Mouse (Mus musculus) kidney, embryonic 16.5 days (tissue): ENCODE measurements around the gene Gmppa. TPM values are rescaled to one million over a fixed set of nuclear protein-coding genes. Genes with fewer than 3 reads are reported as not detected.
A peak's percentile ranks its signal among the peaks of the same experiment; 100 is the strongest.

Experiments used
- ATAC-seq: fragments of 200-750 bp; cut with Nextera tagmentation; 2 replicates; pipeline ENCODE4 v1.8.0; 2017; ENCODE audit warnings: moderate TSS enrichment; ENCODE audit not compliant: low FRiP score, low TSS enrichment
- H3K27ac ChIP-seq: fragments of 300-500 bp; sonication (generic); 2 replicates; pipeline ENCODE4 v1.5.1; 2014; ENCODE audit warnings: low read length
- H3K27me3 ChIP-seq: fragments of 300-500 bp; sonication (generic); 2 replicates; pipeline ENCODE4 v1.6.1; 2014; ENCODE audit warnings: low read length, control low read depth, mixed read lengths; ENCODE audit not compliant: insufficient read depth
- H3K36me3 ChIP-seq: fragments of 300-500 bp; sonication (generic); 2 replicates; pipeline ENCODE4 v1.6.1; 2014; ENCODE audit warnings: low read length, control low read depth, mixed read lengths; ENCODE audit not compliant: insufficient read depth
- H3K4me1 ChIP-seq: fragments of 300-500 bp; sonication (generic); 2 replicates; pipeline ENCODE4 v1.6.1; 2014; ENCODE audit warnings: low read length, control low read depth, mixed read lengths; ENCODE audit not compliant: insufficient read depth
- H3K4me2 ChIP-seq: fragments of 300-500 bp; sonication (generic); replicated peaks from 2 replicates; pipeline ENCODE4 v1.6.1; 2014; ENCODE audit warnings: low read depth, low read length
- H3K4me3 ChIP-seq: fragments of 300-500 bp; sonication (generic); 2 replicates; pipeline ENCODE4 v1.5.1; 2014; ENCODE audit warnings: mild to moderate bottlenecking, low read length
- H3K9ac ChIP-seq: fragments of 300-500 bp; sonication (generic); replicated peaks from 2 replicates; pipeline ENCODE4 v1.6.1; 2014; ENCODE audit warnings: low read length
- H3K9me3 ChIP-seq: fragments of 300-500 bp; sonication (generic); 2 replicates; pipeline ENCODE4 v1.6.1; 2016; ENCODE audit warnings: low read length, control low read depth
- WGBS: fragments of 180-500 bp; shearing (Covaris S2); extraction: QIAGEN DNeasy Blood & Tissue Kit; methylation state at CpG from one replicate; pipeline ENCODE4 v1.1.7; 2014; 5-methylcytosine and 5-hydroxymethylcytosine counted together
- polyA plus RNA-seq: library from polyadenylated mRNA; unstranded; fragments of >200 nt; fragmentation: Nextera tagmentation; extraction: Ambion mirVana; gene quantifications from 2 replicates; pipeline ENCODE4 v1.2.1, GENCODE M21; 2015

The Gmppa gene
- polyA plus RNA-seq, 1 experiment from 2014 or later = 91.6 TPM

DNA sequence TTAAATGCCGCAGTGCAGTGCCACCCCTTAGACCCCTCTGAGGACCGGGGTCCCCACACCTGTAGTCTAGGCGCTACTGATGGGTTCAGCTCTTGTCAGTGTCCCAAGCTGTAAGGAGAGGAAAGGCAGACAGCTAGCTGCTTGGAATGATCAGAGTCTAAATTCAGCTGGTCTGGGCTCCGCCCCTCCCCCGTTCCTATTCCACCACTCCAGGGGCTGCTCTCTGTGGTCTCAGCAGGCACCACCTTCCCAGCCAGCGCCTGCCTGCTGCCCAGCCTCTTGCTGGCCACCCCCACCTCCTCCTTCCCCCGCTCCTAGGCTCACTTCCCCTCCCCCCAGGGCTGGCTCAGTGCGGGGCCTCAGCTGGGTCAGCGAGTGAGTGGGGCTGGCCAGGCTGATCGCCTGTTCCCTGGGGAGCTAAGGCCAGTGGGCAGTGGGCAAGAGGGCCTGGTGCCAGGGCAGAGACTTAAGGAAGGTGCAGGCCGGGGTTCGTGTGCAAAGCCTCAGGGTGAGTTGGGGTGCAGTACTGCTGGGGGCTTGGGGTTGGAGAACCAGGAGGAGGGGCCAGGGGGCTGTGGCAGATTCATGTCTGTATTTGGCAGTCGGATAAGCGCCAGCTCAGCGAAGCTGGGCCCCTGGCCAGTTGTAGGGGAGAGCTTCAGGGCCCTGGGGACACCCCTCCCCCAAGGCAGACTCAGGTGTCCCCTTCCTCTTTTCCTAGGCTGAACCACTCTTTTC is 35.8 kb upstream of the Gmppa start:
- peak; percentile 94 for ATAC-seq
- peak overlapping the region; percentile 93 for H3K27ac ChIP-seq
- peak overlapping the region; percentile 40 for H3K4me3 ChIP-seq
- no peaks in the 10 kb centered on the region for H3K9me3 ChIP-seq
- H3K4me2 ChIP-seq = peak overlapping the region; percentile 57
- H3K4me1 ChIP-seq = peaks cover 32% of the 10 kb centered on the region
- 8% methylated on average over 15 of the region's 15 CpGs for WGBS
- H3K27me3 ChIP-seq = no peaks in the 10 kb centered on the region
- peak overlapping the region; percentile 63 for H3K9ac ChIP-seq
- H3K36me3 ChIP-seq = peaks cover 45% of the 10 kb centered on the region

DNA sequence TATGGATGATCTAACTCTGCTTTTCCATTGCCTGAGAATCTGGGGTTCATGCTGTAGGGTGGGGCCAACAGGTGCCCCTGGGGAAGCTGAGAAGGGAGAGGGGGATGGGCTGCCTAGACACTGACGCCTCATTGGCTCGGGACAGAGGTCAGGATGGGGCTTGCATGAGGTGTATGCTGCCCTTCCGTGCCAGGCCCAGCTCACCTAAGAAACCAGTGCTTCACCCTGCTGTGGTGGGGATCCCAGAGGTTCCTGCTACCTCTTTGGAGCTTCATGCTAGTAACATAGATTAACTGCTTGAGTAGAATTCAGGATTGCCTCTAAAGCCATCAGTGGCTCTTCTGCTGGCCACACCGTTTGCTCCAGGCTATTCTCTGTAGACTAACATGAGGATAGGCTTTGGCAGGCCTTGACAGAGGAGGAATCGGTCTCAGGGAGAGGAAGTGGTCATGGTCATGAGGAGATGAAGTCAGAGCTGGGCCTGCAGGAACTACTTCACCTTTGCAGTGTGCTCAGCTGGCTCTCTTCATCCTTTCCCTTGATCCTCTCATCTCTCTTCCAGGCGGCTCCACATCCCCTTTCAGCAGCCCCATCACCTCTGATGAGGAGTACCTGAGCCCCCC is 35.1 kb upstream of the Gmppa start:
- Histone ChIP-seq H3K27me3 (no peaks in the 10 kb centered on the region), H3K9me3 (no peaks in the 10 kb centered on the region), H3K27ac (peak overlapping the region; percentile 93), H3K9ac (peak overlapping the region; percentile 63), H3K4me1 (peaks cover 32% of the 10 kb centered on the region), H3K4me2 (peak overlapping the region; percentile 57), H3K4me3 (peak overlapping the region; percentile 40), H3K36me3 (peaks cover 50% of the 10 kb centered on the region)
- peak; percentile 11; the same call in 1 of the 2 replicates for ATAC-seq
- 32% methylated on average over 6 of the region's 6 CpGs for WGBS

DNA sequence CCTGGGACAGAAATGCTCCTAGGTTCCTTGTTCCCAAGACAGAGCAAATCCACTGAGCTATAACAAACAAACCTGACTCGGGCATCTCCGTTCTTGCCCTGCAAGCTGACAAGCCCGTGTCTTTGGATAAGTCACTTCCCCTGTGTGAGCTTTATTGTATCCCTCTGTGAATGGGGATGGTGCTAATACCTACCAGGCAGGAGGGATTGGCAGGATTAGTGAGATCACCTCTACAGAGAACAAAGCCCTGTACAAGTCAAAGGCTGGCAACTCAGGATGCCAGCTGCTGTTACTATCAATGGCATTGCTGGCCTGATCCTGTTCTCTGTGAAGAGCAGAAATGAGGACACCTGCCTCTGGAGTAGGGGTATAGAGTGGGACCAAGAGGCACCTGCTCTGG is 30.2 kb upstream of the Gmppa start:
- H3K36me3 ChIP-seq = peaks cover 63% of the 10 kb centered on the region

DNA sequence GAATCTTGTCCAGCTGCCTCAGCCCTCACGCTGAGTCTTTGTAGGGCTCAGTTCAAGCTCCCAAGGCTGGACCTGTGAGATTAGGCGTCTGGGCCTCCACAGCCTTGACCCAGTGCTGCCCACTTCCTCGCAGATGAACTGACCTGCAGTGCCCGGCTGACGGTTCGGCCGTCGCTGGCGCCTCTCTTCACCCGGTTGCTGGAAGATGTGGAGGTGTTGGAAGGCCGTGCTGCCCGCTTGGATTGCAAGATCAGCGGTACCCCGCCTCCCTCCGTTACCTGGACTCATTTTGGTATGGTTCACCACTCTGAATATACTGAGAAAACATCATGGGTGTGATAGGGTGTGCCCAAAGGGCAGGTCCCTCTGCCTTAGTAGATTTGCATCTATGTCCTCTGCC is 29.6 kb upstream of the Gmppa start:
- Histone ChIP-seq H3K9ac (no peak overlapping the region), H3K36me3 (peaks cover 62% of the 10 kb centered on the region), H3K27ac (no peak overlapping the region), H3K27me3 (no peaks in the 10 kb centered on the region), H3K4me3 (no peak overlapping the region), H3K4me2 (no peak overlapping the region), H3K9me3 (no peaks in the 10 kb centered on the region), H3K4me1 (0 out of 2 replicates have a peak, but pooled peaks cover 2% of the 10 kb centered on the region)
- WGBS = 91% methylated on average over 15 of the region's 15 CpGs
- no peak for ATAC-seq

More for the DNA sequence above, 30.2 kb upstream of the Gmppa start:
- no peak for ATAC-seq
- H3K4me1 ChIP-seq = peaks cover 8% of the 10 kb centered on the region
- H3K27ac ChIP-seq = no peak overlapping the region
- no peaks in the 10 kb centered on the region for H3K9me3 ChIP-seq
- H3K27me3 ChIP-seq = no peaks in the 10 kb centered on the region
- H3K4me3 ChIP-seq = no peak overlapping the region
- no peak overlapping the region for H3K4me2 ChIP-seq
- WGBS = 88% methylated on average over 3 of the region's 3 CpGs
- H3K9ac ChIP-seq = no peak overlapping the region

DNA sequence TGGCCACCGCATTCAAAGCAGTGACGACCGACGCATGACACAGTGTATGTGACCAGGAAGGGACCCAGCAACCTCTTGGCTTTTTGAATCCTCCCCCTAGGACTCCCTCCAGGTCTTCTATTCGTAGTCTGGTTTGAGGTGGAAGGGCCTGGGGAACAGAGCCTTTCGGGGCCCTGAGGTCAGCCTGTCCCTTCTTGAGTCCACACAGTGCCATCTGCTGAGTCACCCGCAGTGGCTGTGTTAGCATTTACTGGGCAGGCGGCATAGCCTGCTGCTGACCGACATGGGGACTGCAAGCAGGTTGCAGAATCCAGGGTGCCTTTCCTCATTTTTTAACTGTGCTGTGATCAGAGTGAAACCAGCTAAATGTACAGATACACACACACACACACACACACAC is 28.7 kb upstream of the Gmppa start:
- Histone ChIP-seq H3K36me3 (peaks cover 59% of the 10 kb centered on the region), H3K27ac (no peak overlapping the region), H3K4me3 (no peak overlapping the region), H3K9me3 (no peaks in the 10 kb centered on the region), H3K4me1 (no peaks in the 10 kb centered on the region), H3K9ac (no peak overlapping the region), H3K4me2 (no peak overlapping the region), H3K27me3 (no peaks in the 10 kb centered on the region)
- WGBS = 93% methylated on average over 9 of the region's 9 CpGs
- ATAC-seq = no peak

DNA sequence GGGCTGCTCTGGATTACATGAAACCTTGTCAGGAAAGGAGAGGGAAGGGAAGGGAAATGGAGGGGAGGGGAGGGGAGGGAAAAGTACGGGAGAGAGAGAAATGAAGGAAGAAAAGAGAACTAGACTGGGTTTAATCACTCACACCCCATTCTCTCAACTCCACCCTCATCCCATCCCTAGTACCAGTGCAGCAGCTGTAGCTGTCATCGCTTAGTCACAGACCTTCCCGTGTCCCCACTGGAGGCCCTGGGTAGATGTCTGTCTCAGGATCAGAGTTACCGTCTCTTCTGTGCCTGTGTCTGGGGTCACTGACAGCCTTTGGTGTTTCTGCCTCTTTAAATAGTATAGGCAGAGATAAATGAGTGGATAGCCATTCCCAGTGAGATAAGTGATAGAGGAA is 27.5 kb upstream of the Gmppa start:
- no peak overlapping the region for H3K4me2 ChIP-seq
- no peak for ATAC-seq
- no peak overlapping the region for H3K4me3 ChIP-seq
- H3K27ac ChIP-seq = no peak overlapping the region
- H3K9me3 ChIP-seq = no peaks in the 10 kb centered on the region
- no peaks in the 10 kb centered on the region for H3K4me1 ChIP-seq
- WGBS = 77% methylated on average over 4 of the region's 4 CpGs
- H3K36me3 ChIP-seq = peaks cover 48% of the 10 kb centered on the region
- H3K27me3 ChIP-seq = no peaks in the 10 kb centered on the region
- H3K9ac ChIP-seq = no peak overlapping the region

DNA sequence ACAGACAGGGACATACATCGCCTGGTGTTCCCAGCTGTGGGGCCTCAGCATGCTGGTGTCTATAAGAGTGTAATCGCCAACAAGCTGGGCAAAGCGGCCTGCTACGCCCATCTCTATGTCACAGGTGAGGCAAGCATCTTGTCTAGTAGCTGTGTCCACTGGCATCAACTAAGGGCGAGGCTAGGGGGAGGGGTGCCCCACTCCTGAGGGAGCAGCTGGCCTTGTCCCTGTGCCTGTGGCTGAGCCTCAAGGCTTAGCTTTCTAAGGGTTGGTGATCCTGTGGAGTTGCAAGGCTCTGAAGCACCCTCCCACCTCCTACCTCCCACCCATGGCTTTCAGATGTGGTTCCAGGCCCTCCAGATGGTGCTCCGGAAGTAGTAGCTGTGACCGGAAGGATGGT is 25.8 kb upstream of the Gmppa start:
- Histone ChIP-seq H3K9me3 (no peaks in the 10 kb centered on the region), H3K9ac (no peak overlapping the region), H3K4me1 (no peaks in the 10 kb centered on the region), H3K27me3 (no peaks in the 10 kb centered on the region), H3K36me3 (peaks cover 37% of the 10 kb centered on the region), H3K4me3 (no peak overlapping the region), H3K4me2 (no peak overlapping the region), H3K27ac (no peak overlapping the region)
- 84% methylated on average over 7 of the region's 7 CpGs for WGBS
- ATAC-seq = no peak

DNA sequence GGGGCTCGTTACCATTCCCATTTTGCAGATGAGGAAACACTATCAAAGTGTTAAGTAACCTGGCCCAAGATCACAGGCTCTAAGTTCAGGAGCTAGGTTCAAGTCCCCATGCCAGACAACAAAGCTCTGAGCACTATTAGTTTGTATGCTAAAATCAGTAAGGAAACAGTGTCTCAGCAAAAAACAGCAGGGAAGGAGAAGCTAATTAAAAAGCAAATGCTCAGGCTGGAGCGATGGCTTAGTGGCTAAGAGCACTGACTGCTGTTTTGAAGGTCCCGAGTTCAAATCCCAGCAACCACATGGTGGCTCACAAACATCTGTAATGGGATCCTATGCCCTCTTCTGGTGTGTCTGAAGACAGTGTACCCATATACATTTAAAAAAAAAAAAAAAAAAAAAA is 23.5 kb upstream of the Gmppa start:
- Histone ChIP-seq H3K4me1 (no peaks in the 10 kb centered on the region), H3K9me3 (no peaks in the 10 kb centered on the region), H3K9ac (no peak overlapping the region), H3K4me2 (no peak overlapping the region), H3K36me3 (peaks cover 33% of the 10 kb centered on the region), H3K27ac (no peak overlapping the region), H3K4me3 (no peak overlapping the region), H3K27me3 (no peaks in the 10 kb centered on the region)
- ATAC-seq = no peak
- 97% methylated on average over 3 of the region's 3 CpGs for WGBS

DNA sequence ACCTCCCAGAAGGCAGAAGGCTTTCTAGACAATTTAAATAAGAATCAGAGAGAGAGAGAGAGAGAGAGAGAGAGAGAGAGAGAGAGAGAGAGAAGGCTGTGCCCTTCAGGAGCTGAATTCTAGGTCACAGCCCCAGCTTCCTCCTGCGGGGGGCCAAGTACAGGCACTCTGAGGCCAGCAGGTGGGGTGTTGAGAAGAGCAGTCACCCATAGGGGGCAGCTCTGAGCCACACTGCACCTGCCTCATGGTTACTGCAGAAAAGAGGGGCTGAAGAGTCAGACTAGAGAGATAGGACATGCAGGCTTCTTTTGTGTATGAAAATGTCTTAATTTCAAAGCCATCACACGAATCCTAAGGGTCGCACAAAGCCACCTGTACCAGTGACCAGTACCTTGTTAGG is 22.0 kb upstream of the Gmppa start:
- ATAC-seq = no peak
- H3K27ac ChIP-seq = no peak overlapping the region

DNA sequence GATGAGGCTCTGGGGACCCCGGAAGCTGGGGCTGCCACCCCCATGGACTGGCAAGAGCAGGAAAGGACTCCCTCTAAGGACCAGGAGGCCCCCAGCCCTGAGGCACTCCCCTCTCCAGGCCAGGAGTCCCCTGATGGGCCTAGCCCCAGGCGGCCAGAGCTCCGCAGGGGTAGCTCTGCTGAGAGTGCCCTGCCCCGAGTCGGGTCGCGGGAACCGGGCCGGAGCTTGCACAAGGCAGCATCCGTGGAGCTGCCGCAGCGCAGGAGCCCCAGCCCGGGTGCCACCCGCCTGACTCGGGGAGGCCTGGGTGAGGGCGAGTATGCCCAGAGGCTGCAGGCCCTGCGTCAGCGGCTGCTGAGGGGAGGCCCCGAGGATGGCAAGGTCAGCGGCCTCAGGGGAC is 13.9 kb upstream of the Gmppa start:
- ATAC-seq = no peak
- Histone ChIP-seq H3K4me2 (peak overlapping the region; percentile 58), H3K27ac (no peak overlapping the region), H3K4me3 (peak overlapping the region; percentile 43), H3K36me3 (peaks cover 6% of the 10 kb centered on the region), H3K27me3 (peaks cover 42% of the 10 kb centered on the region), H3K9me3 (no peaks in the 10 kb centered on the region), H3K4me1 (peaks cover 21% of the 10 kb centered on the region), H3K9ac (peak overlapping the region; percentile 63; the same call in 1 of the 2 replicates)
- WGBS = 14% methylated on average over 16 of the region's 20 CpGs

More for the DNA sequence above, 22.0 kb upstream of the Gmppa start:
- H3K4me2 ChIP-seq = no peak overlapping the region
- no peaks in the 10 kb centered on the region for H3K27me3 ChIP-seq
- 61% methylated on average over 3 of the region's 3 CpGs for WGBS
- no peaks in the 10 kb centered on the region for H3K9me3 ChIP-seq
- H3K4me3 ChIP-seq = no peak overlapping the region
- no peaks in the 10 kb centered on the region for H3K4me1 ChIP-seq
- peaks cover 32% of the 10 kb centered on the region for H3K36me3 ChIP-seq
- no peak overlapping the region for H3K9ac ChIP-seq
